Mouse (Mus musculus) midbrain, embryonic 15.5 days (tissue): Measurements from ENCODE around the gene Mbd6. TPM values are rescaled to one million over a fixed set of nuclear protein-coding genes. Genes with fewer than 3 reads are reported as not detected.
A peak's percentile ranks its signal among the peaks of the same experiment; 100 is the strongest.
"Not testable (repeated sequence)": the region's sequence is repeated elsewhere in the genome, so short reads cannot be mapped to it uniquely, and the experiment has no call there.

Experiments
- ATAC-seq: fragments of 200-750 bp; cut with Nextera tagmentation; replicated peaks from 2 replicates; pipeline ENCODE4 v1.8.0; 2017; ENCODE audit warnings: moderate TSS enrichment
- H3K27ac ChIP-seq: fragments of 300-500 bp; sonication (generic); 2 replicates; pipeline ENCODE4 v1.5.1; 2015; ENCODE audit warnings: mild to moderate bottlenecking, inconsistent platforms
- H3K27me3 ChIP-seq: fragments of 300-500 bp; sonication (generic); replicated peaks from 2 replicates; pipeline ENCODE4 v1.6.1; 2015; ENCODE audit warnings: inconsistent platforms
- H3K36me3 ChIP-seq: fragments of 300-500 bp; sonication (generic); replicated peaks from 2 replicates; pipeline ENCODE4 v1.6.1; 2015; ENCODE audit warnings: inconsistent platforms
- H3K4me1 ChIP-seq: fragments of 300-500 bp; sonication (generic); 2 replicates; pipeline ENCODE4 v1.6.1; 2015; ENCODE audit warnings: inconsistent platforms
- H3K4me2 ChIP-seq: fragments of 300-500 bp; sonication (generic); 2 replicates; pipeline ENCODE4 v1.6.1; 2015; ENCODE audit warnings: inconsistent platforms, mild to moderate bottlenecking, moderate library complexity
- H3K4me3 ChIP-seq: fragments of 300-500 bp; sonication (generic); 2 replicates; pipeline ENCODE4 v1.5.1; 2015; ENCODE audit warnings: mild to moderate bottlenecking, inconsistent platforms
- H3K9ac ChIP-seq: fragments of 300-500 bp; sonication (generic); 2 replicates; pipeline ENCODE4 v1.6.1; 2015; ENCODE audit warnings: mild to moderate bottlenecking, inconsistent platforms
- H3K9me3 ChIP-seq: fragments of 300-500 bp; sonication (generic); 2 replicates; pipeline ENCODE4 v1.6.1; 2016; ENCODE audit warnings: inconsistent platforms
- WGBS: fragments of 180-500 bp; shearing (Covaris S2); methylation state at CpG from one replicate; pipeline ENCODE4 v1.1.7; 2015; ENCODE audit warnings: mixed read lengths; 5-methylcytosine and 5-hydroxymethylcytosine counted together
- polyA plus RNA-seq: library from polyadenylated mRNA; unstranded; fragments of >200 nt; fragmentation: Nextera tagmentation; extraction: Ambion mirVana; gene quantifications from 2 replicates; pipeline ENCODE4 v1.2.1, GENCODE M21; 2015

The Mbd6 gene
- polyA plus RNA-seq, 1 experiment from 2014 or later: 18.8 TPM

GRCm38 (mm10) chr10:127311476-127312355 lies 22.9 kb upstream of the Mbd6 start, which contains the start of gene Mars:
Gene Mars (minus strand): TSS chr10:127311786.
- Histone ChIP-seq H3K4me2 (peak within 1 kb of the TSS; percentile 88), H3K4me3 (peak within 1 kb of the TSS; percentile 73), H3K9ac (peak within 1 kb of the TSS; percentile 87), H3K9me3 (no peaks in the 10 kb centered on the region), H3K27ac (peak within 1 kb of the TSS; percentile 85), H3K27me3 (no peaks in the 10 kb centered on the region), H3K36me3 (peaks cover 18% of the 10 kb centered on the region), H3K4me1 (peaks cover 20% of the 10 kb centered on the region)
- ATAC-seq: peak; percentile 97
- under 1% methylated on average over 65 of the region's 65 CpGs for WGBS

GRCm38 (mm10) chr10:127310523-127311475 lies 22.0 kb upstream of the Mbd6 start:
- Histone ChIP-seq H3K27ac (peak overlapping the region; percentile 85), H3K27me3 (no peaks in the 10 kb centered on the region), H3K4me2 (peak overlapping the region; percentile 88), H3K4me1 (peaks cover 20% of the 10 kb centered on the region), H3K36me3 (peaks cover 27% of the 10 kb centered on the region), H3K4me3 (peak overlapping the region; percentile 73), H3K9ac (peak overlapping the region; percentile 87), H3K9me3 (no peaks in the 10 kb centered on the region)
- 38% methylated on average over 23 of the region's 23 CpGs for whole genome bisulfite sequencing
- peak; percentile 59 for ATAC-seq

- Histone ChIP-seq H3K4me1 (peaks cover 20% of the 10 kb centered on the region), H3K36me3 (peaks cover 43% of the 10 kb centered on the region)
- H3K9ac ChIP-seq, H3K4me2 ChIP-seq, H3K27me3 ChIP-seq, H3K9me3 ChIP-seq, H3K4me3 ChIP-seq, H3K27ac ChIP-seq, ATAC-seq: not testable (repeated sequence)
- 87% methylated on average over 3 of the region's 3 CpGs for WGBS
These were observed 20.3 kb upstream of the Mbd6 start for GRCm38 (mm10) chr10:127309167-127309566.

GRCm38 (mm10) chr10:127303136-127303535 lies 14.3 kb upstream of the Mbd6 start:
- ATAC-seq: no peak
- WGBS: 96% methylated on average over 11 of the region's 11 CpGs
- H3K27ac ChIP-seq: no peak overlapping the region
- no peak overlapping the region for H3K4me2 ChIP-seq
- no peaks in the 10 kb centered on the region for H3K4me1 ChIP-seq
- no peaks in the 10 kb centered on the region for H3K27me3 ChIP-seq
- H3K9ac ChIP-seq: no peak overlapping the region
- peaks cover 75% of the 10 kb centered on the region for H3K36me3 ChIP-seq
- no peak overlapping the region for H3K4me3 ChIP-seq
- no peaks in the 10 kb centered on the region for H3K9me3 ChIP-seq

- Histone ChIP-seq H3K36me3 (peaks cover 77% of the 10 kb centered on the region), H3K27me3 (no peaks in the 10 kb centered on the region), H3K4me2 (no peak overlapping the region), H3K4me1 (no peaks in the 10 kb centered on the region), H3K4me3 (no peak overlapping the region), H3K27ac (no peak overlapping the region), H3K9me3 (no peaks in the 10 kb centered on the region), H3K9ac (no peak overlapping the region)
- WGBS: 95% methylated on average over 6 of the region's 6 CpGs
- ATAC-seq: no peak
These were observed 11.5 kb upstream of the Mbd6 start for GRCm38 (mm10) chr10:127300361-127300760.

- H3K4me3 ChIP-seq: no peak overlapping the region
- H3K27me3 ChIP-seq: no peaks in the 10 kb centered on the region
- peaks cover 68% of the 10 kb centered on the region for H3K36me3 ChIP-seq
- no peak overlapping the region for H3K27ac ChIP-seq
- no peak overlapping the region for H3K9ac ChIP-seq
- ATAC-seq: no peak
- peaks cover 7% of the 10 kb centered on the region for H3K4me1 ChIP-seq
- WGBS: 93% methylated on average over 16 of the region's 16 CpGs
- H3K9me3 ChIP-seq: no peaks in the 10 kb centered on the region
- no peak overlapping the region for H3K4me2 ChIP-seq
These were observed 8.4 kb upstream of the Mbd6 start for GRCm38 (mm10) chr10:127297015-127297871.

GRCm38 (mm10) chr10:127295986-127296794 lies 7.4 kb upstream of the Mbd6 start:
- no peak overlapping the region for H3K9ac ChIP-seq
- H3K4me1 ChIP-seq: peaks cover 17% of the 10 kb centered on the region
- H3K36me3 ChIP-seq: peaks cover 59% of the 10 kb centered on the region
- H3K4me3 ChIP-seq: no peak overlapping the region
- H3K27ac ChIP-seq: no peak overlapping the region
- H3K27me3 ChIP-seq: no peaks in the 10 kb centered on the region
- H3K4me2 ChIP-seq: no peak overlapping the region
- H3K9me3 ChIP-seq: no peaks in the 10 kb centered on the region
- no peak for ATAC-seq
- 95% methylated on average over 24 of the region's 24 CpGs for WGBS

GRCm38 (mm10) chr10:127294895-127295510 lies 6.2 kb upstream of the Mbd6 start:
- no peak overlapping the region for H3K4me2 ChIP-seq
- H3K9me3 ChIP-seq: no peaks in the 10 kb centered on the region
- no peak overlapping the region for H3K4me3 ChIP-seq
- 95% methylated on average over 10 of the region's 10 CpGs for WGBS
- no peak overlapping the region for H3K27ac ChIP-seq
- peaks cover 52% of the 10 kb centered on the region for H3K36me3 ChIP-seq
- ATAC-seq: no peak
- no peak overlapping the region for H3K9ac ChIP-seq
- no peaks in the 10 kb centered on the region for H3K27me3 ChIP-seq
- peaks cover 21% of the 10 kb centered on the region for H3K4me1 ChIP-seq

- no peak for ATAC-seq
- 91% methylated on average over 3 of the region's 3 CpGs for WGBS
- H3K9ac ChIP-seq: no peak overlapping the region
- H3K9me3 ChIP-seq: no peaks in the 10 kb centered on the region
- no peak overlapping the region for H3K4me3 ChIP-seq
- no peak overlapping the region for H3K27ac ChIP-seq
- peaks cover 43% of the 10 kb centered on the region for H3K36me3 ChIP-seq
- peaks cover 31% of the 10 kb centered on the region for H3K4me1 ChIP-seq
- H3K27me3 ChIP-seq: no peaks in the 10 kb centered on the region
- no peak overlapping the region for H3K4me2 ChIP-seq
These were observed 4.8 kb upstream of the Mbd6 start for GRCm38 (mm10) chr10:127293590-127294113.

- Histone ChIP-seq H3K27me3 (no peaks in the 10 kb centered on the region), H3K9ac (no peak overlapping the region), H3K36me3 (peaks cover 41% of the 10 kb centered on the region), H3K9me3 (no peaks in the 10 kb centered on the region), H3K27ac (no peak overlapping the region), H3K4me2 (no peak overlapping the region), H3K4me1 (peaks cover 33% of the 10 kb centered on the region), H3K4me3 (no peak overlapping the region)
- ATAC-seq: no peak
- 87% methylated on average over 6 of the region's 6 CpGs for WGBS
These were observed 4.2 kb upstream of the Mbd6 start for GRCm38 (mm10) chr10:127292987-127293538.
